Mouse (Mus musculus) MEL (cell line): ENCODE measurements around the gene Gm7145. TPM values are rescaled to one million over a fixed set of nuclear protein-coding genes. Genes with fewer than 3 reads are reported as not detected.
A peak's percentile ranks its signal among the peaks of the same experiment; 100 is the strongest.
"Not testable (repeated sequence)": the region's sequence is repeated elsewhere in the genome, so short reads cannot be mapped to it uniquely, and the experiment has no call there.

Source experiments
- DNase-seq: peaks from one replicate; pipeline ENCODE4 v3.0.0; 2011; ENCODE audit warnings: low read depth, low spot score
- H3K27ac ChIP-seq: 2 replicates; pipeline ENCODE4 v1.5.1; 2012; ENCODE audit warnings: low read depth, mild to moderate bottlenecking, control low read depth, low read length, moderate library complexity; ENCODE audit not compliant: control insufficient read depth
- H3K27me3 ChIP-seq, 2 experiments: fragments of 150-350 bp in 1 of 2; sonication (generic) in 1 of 2; 2 replicates each; pipeline ENCODE4 v1.6.1; 2012; ENCODE audit warnings: low read length in 2 of 2, mild to moderate bottlenecking in 2 of 2, improper control_type of control experiment in 1 of 2, moderate library complexity in 1 of 2; ENCODE audit not compliant: insufficient read depth in 2 of 2, control insufficient read depth in 1 of 2
- H3K36me3 ChIP-seq, 2 experiments: 2 replicates each; pipeline ENCODE4 v1.6.1; 2012 to 2014; ENCODE audit warnings: low read length in 2 of 2, improper control_type of control experiment in 1 of 2, inconsistent platforms in 1 of 2, mild to moderate bottlenecking in 1 of 2; ENCODE audit not compliant: insufficient read depth in 2 of 2, control insufficient read depth in 1 of 2
- H3K4me1 ChIP-seq, 2 experiments: fragments of 150-350 bp in 1 of 2; sonication (generic) in 1 of 2; 2 replicates each; pipeline ENCODE4 v1.6.1; 2012; ENCODE audit warnings: low read length in 2 of 2, improper control_type of control experiment in 1 of 2, mild to moderate bottlenecking in 1 of 2; ENCODE audit not compliant: insufficient read depth in 2 of 2, control insufficient read depth in 1 of 2
- H3K4me3 ChIP-seq, 2 experiments: fragments of 150-350 bp in 1 of 2; sonication (generic) in 1 of 2; 2 replicates each; pipeline ENCODE4 v1.5.1; 2012; ENCODE audit warnings: low read depth in 2 of 2, low read length in 2 of 2, mild to moderate bottlenecking in 2 of 2, moderate library complexity in 2 of 2, control low read depth in 1 of 2, improper control_type of control experiment in 1 of 2; ENCODE audit not compliant: control insufficient read depth in 1 of 2, insufficient read depth in 1 of 2
- H3K79me2 ChIP-seq: 2 replicates; pipeline ENCODE4 v1.6.1; 2012; ENCODE audit warnings: mild to moderate bottlenecking, low read length, moderate library complexity; ENCODE audit not compliant: control insufficient read depth, poor library complexity, insufficient read depth
- H3K9ac ChIP-seq: 2 replicates; pipeline ENCODE4 v1.6.1; 2012; ENCODE audit warnings: low read depth, mild to moderate bottlenecking, control low read depth, low read length, moderate library complexity; ENCODE audit not compliant: control insufficient read depth, poor library complexity, severe bottlenecking
- H3K9me3 ChIP-seq: fragments of 150-350 bp; sonication (generic); replicated peaks from 2 replicates; pipeline ENCODE4 v1.6.1; 2012; ENCODE audit warnings: mild to moderate bottlenecking, low read length, improper control_type of control experiment, moderate library complexity; ENCODE audit not compliant: insufficient read depth
- CTCF ChIP-seq, 3 experiments: IDR thresholded peaks in 2 of 3; conservative IDR thresholded peaks in 1 of 3; 2 replicates each; pipeline ENCODE4 v1.5.1; 2011 to 2012; ENCODE audit warnings: low read length in 3 of 3, low read depth in 2 of 3, mild to moderate bottlenecking in 2 of 3, improper control_type of control experiment in 1 of 3, inconsistent platforms in 1 of 3, mixed read lengths in 1 of 3, moderate library complexity in 1 of 3; ENCODE audit not compliant: control insufficient read depth in 1 of 3, insufficient read depth in 1 of 3, poor library complexity in 1 of 3, severe bottlenecking in 1 of 3
- HCFC1 ChIP-seq: IDR thresholded peaks from 2 replicates; pipeline ENCODE4 v1.6.1; 2012; ENCODE audit warnings: low read depth, mild to moderate bottlenecking, inconsistent platforms, low read length, improper control_type of control experiment, moderate library complexity
- NRF1 ChIP-seq: IDR thresholded peaks from 2 replicates; pipeline ENCODE4 v1.6.1; 2014; ENCODE audit warnings: low read depth, mild to moderate bottlenecking, inconsistent platforms, low read length, improper control_type of control experiment, moderate library complexity; ENCODE audit not compliant: poor library complexity, insufficient read depth, severe bottlenecking
- RAD21 ChIP-seq: IDR thresholded peaks from 2 replicates; pipeline ENCODE4 v1.6.1; 2011; ENCODE audit warnings: mild to moderate bottlenecking, low read depth, low read length, improper control_type of control experiment
- SMC3 ChIP-seq: IDR thresholded peaks from 2 replicates; pipeline ENCODE4 v1.6.1; 2011; ENCODE audit warnings: low read depth, low read length, improper control_type of control experiment
- polyA plus RNA-seq, 2 experiments: library from polyadenylated mRNA; stranded (reverse) in 1 of 2; unstranded in 1 of 2; fragments of >175 nt in 1 of 2; fragments of >200 nt in 1 of 2; gene quantifications; 2 replicates each; pipeline versions ENCODE4 v1.2.1 to v1.2.4; 2012; ENCODE audit warnings: low replicate concordance in 2 of 2, low read depth in 1 of 2; ENCODE audit not compliant: insufficient read length in 2 of 2, insufficient read depth in 1 of 2, missing spikeins in 1 of 2
- total RNA-seq: library from RNA; depleted of rRNA; stranded (reverse); fragments of 300-350 nt; gene quantifications from 2 replicates; pipeline ENCODE4 v1.2.3, GENCODE M21; 2012; rRNA removed

Gene Gm7145
- total RNA-seq (not detected in 2 replicates), polyA plus RNA-seq (not detected)

DNA sequence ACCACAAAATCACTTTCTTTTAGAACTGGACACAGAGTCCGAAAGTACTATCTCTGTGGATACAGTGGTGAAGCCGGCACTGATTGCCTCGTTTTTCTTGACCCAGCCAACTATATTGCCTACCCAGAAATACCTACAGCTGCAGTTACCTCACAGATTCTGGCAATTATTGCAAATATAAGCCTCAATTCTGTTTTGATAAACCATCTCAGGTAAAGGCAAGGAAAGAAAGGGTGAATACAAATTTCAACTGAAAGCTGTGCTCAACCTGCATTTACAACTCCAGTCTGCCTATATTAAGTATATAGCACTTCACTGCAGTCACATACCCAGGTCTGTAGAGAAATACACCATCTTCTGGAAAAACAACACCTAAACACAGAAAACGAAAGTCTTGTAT, at the start of gene Gm7145:
Gene Gm7145, plus strand, starts transcription at position 301 of the 400 bp plus-strand sequence.
- H3K9ac ChIP-seq: no peak within 1 kb of the TSS
- no peaks in the 10 kb centered on the region for H3K79me2 ChIP-seq
- DNase-seq: no peak
- no peak within 1 kb of the TSS for H3K4me3 ChIP-seq
- H3K36me3 ChIP-seq: no peaks in the 10 kb centered on the region
- no peaks in the 10 kb centered on the region for H3K27me3 ChIP-seq
- no peak within 1 kb of the TSS for H3K27ac ChIP-seq
- TF ChIP-seq HCFC1: no peak
- TF ChIP-seq, all 39 proteins: peak for 0
- Histone ChIP-seq H3K4me1 (no peaks in the 10 kb centered on the region), H3K9me3 (no peaks in the 10 kb centered on the region)

DNA sequence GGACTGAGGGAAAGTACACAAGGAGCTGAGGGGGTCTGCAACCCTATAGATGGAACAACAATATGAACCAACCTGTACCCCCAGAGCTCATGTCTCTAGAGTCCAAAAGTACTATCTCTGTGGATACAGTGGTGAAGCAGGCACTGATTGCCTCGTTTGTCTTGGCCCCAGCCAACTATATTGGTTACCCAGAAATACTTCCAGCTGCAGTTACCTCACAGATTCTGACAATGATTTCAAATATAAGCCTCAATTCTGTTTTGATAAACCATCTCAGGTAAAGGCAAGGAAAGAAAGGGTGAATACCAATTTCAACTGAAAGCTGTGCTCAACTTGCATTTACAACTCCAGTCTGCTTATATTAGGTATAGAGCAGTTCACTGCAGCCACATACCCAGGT, 38.0 kb upstream of the Gm7145 start, which contains the start of gene Gm28168:
Gene Gm28168, plus strand, starts transcription at position 301 of the 400 bp plus-strand sequence.
- H3K36me3 ChIP-seq, DNase-seq, H3K4me1 ChIP-seq: not testable (repeated sequence)

DNA sequence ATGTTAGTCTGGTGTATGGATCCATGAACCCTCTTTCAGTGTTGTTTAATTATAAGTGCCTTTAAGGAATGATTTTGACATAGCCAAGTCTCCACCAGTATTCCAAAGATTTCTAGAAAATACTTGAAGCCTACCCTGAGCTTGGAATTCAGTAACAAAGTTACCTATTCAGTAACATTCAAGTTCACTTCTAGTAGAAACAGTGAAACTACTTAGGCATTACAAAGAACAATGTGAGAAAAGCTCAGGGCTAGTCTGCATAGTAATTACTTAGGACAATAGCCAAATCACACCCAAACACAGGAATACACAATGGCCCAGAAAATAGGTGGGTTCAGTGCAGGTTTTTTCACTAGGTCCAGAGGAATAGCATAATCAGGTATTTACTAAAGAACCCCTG, 38.1 kb downstream of the Gm7145 start:
- not testable (repeated sequence) for DNase-seq, H3K27ac ChIP-seq

More for the DNA sequence above, 38.0 kb upstream of the Gm7145 start, which contains the start of gene Gm28168:
- not testable (repeated sequence) for H3K27ac ChIP-seq, H3K27me3 ChIP-seq, H3K9ac ChIP-seq, H3K9me3 ChIP-seq, H3K4me3 ChIP-seq, H3K79me2 ChIP-seq

DNA sequence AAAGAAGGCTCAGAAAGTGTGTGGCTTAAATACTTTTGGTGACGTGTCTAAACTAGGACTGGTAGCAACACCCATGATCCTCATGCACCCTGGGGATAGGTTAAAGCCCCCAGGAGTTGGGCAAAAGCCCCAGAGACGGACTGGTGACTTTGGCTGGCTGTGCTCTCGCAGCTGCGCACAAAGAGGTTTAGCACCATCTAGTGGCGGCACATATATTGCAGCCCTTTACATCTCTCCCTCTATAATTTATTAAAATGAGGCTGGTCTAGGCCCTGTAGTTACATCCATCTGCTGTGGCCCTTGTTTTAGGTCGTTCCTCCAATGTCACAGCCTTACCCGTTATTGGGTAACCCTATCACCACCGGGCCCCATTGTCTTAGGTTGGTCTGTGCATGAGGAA, 47.0 kb downstream of the Gm7145 start:
- not testable (repeated sequence) for H3K79me2 ChIP-seq, H3K27me3 ChIP-seq, H3K9ac ChIP-seq, H3K36me3 ChIP-seq, H3K4me1 ChIP-seq, H3K4me3 ChIP-seq, H3K9me3 ChIP-seq, H3K27ac ChIP-seq
- DNase-seq: peak; percentile 15
- TF ChIP-seq SMC3 (peak; percentile 42; the same call in 1 of the 2 replicates), RAD21 (peak; percentile 50), CTCF (IDR thresholded peaks at IDR 0.05 in 2 of 3, conservative IDR thresholded peaks at IDR 0.05 in 1 of 3; ENCODE audit: control insufficient read depth in 1 of 3, insufficient read depth in 1 of 3, low read depth in 2 of 3, low read length in 3 of 3, poor library complexity in 1 of 3, severe bottlenecking in 1 of 3) (peak; percentile 36 to 44 (median 41)), NRF1 (0 out of 2 replicates have a peak, but pooled peaks have one; percentile 15)

More for the DNA sequence above, 38.1 kb downstream of the Gm7145 start:
- H3K9me3 ChIP-seq, H3K9ac ChIP-seq, H3K27me3 ChIP-seq, H3K79me2 ChIP-seq, H3K4me3 ChIP-seq, H3K36me3 ChIP-seq, H3K4me1 ChIP-seq: not testable (repeated sequence)

Other genes with a start within 250 kb of the Gm7145 start
- not detected in 2 replicates for gene B020011L13Rik, start 184.8 kb upstream of the Gm7145 start, total RNA-seq
- not detected for gene B020011L13Rik, start 184.8 kb upstream of the Gm7145 start, polyA plus RNA-seq
- not detected in 2 replicates for gene Gm28360, start 135.9 kb upstream of the Gm7145 start, total RNA-seq
- gene Gm28360, start 135.9 kb upstream of the Gm7145 start, polyA plus RNA-seq: not detected
- not detected in 2 replicates for gene Gm28168, start 37.9 kb upstream of the Gm7145 start, total RNA-seq
- gene Gm28168, start 37.9 kb upstream of the Gm7145 start, polyA plus RNA-seq: not detected
- not detected in 2 replicates for gene Gm29106, start 210.6 kb downstream of the Gm7145 start, total RNA-seq
- under 1 TPM in 1 of 2 experiments, not detected in 1; 0.06 TPM for gene Gm29106, start 210.6 kb downstream of the Gm7145 start, polyA plus RNA-seq